Mouse (Mus musculus): ENCODE results near the gene S1pr2. TPM values are rescaled to one million over a fixed set of nuclear protein-coding genes. Genes with fewer than 3 reads are reported as not detected.

The S1pr2 gene
- total RNA-seq, 2 experiments from 2014 or later, result 10.2 to 11.0 TPM

Small RNA genes within 50 kb of the gene (microRNA-seq; reads per million reads assigned to microRNA genes)
- gene Mir7081, result 0 to 0.24 reads per million in 2 experiments

Other genes starting within 250 kb of the S1pr2 start
- 1 to 10 TPM in 1 of 2 experiments, under 1 TPM in 1; 0.50 to 1.2 TPM for gene Olfm2, start 230.4 kb downstream of the S1pr2 start, total RNA-seq (2021)
- gene Col5a3, start 161.7 kb downstream of the S1pr2 start, total RNA-seq (2021), result 10 to 100 TPM; 22.2 to 25.4 TPM
- not detected for gene Rdh8, start 158.3 kb downstream of the S1pr2 start, total RNA-seq (2021)
- 1 to 10 TPM; 6.5 to 7.2 TPM for gene A230050P20Rik, start 108.1 kb downstream of the S1pr2 start, total RNA-seq (2021)
- gene Angptl6, start 97.1 kb downstream of the S1pr2 start, total RNA-seq (2021), result 1 to 10 TPM; 1.7 to 1.8 TPM
- gene Ppan, start 88.6 kb downstream of the S1pr2 start, total RNA-seq (2021), result 10 to 100 TPM; 13.2 to 13.9 TPM
- gene Eif3g, start 78.2 kb downstream of the S1pr2 start, total RNA-seq (2021), result 100 to 1,000 TPM; 109 to 113 TPM
- gene Dnmt1, start 16.9 kb downstream of the S1pr2 start, total RNA-seq (2021), result 10 to 100 TPM; 28.9 to 30.6 TPM
- gene Mrpl4, start 26.0 kb upstream of the S1pr2 start, total RNA-seq (2021), result 100 to 1,000 TPM; 103 to 104 TPM
- gene Icam1, start 39.2 kb upstream of the S1pr2 start, total RNA-seq (2021), result 1 to 10 TPM; 8.9 to 9.5 TPM
- under 1 TPM; 0.53 to 0.79 TPM for gene Icam4, start 52.6 kb upstream of the S1pr2 start, total RNA-seq (2021)
- under 1 TPM; 0.10 to 0.12 TPM for gene Icam5, start 55.3 kb upstream of the S1pr2 start, total RNA-seq (2021)
- not detected for gene Zglp1, start 90.3 kb upstream of the S1pr2 start, total RNA-seq (2021)
- gene Gm49373, start 96.3 kb upstream of the S1pr2 start, total RNA-seq (2021), result under 1 TPM; 0.31 to 0.32 TPM
- 10 to 100 TPM; 29.3 to 31.7 TPM for gene Fdx1l, start 96.8 kb upstream of the S1pr2 start, total RNA-seq (2021)
- under 1 TPM; 0.64 to 0.77 TPM for gene Gm38431, start 115.2 kb upstream of the S1pr2 start, total RNA-seq (2021)
- 10 to 100 TPM; 38.6 to 39.4 TPM for gene Raver1, start 115.2 kb upstream of the S1pr2 start, total RNA-seq (2021)
- gene Tyk2, start 154.5 kb upstream of the S1pr2 start, total RNA-seq (2021), result 1 to 10 TPM; 8.9 to 9.5 TPM
- gene Cdc37, start 173.2 kb upstream of the S1pr2 start, total RNA-seq (2021), result 100 to 1,000 TPM; 167 to 169 TPM
- gene Pde4a, start 188.9 kb upstream of the S1pr2 start, total RNA-seq (2021), result 10 to 100 TPM; 21.3 to 28.2 TPM

Data from heart, postnatal 10 days (tissue).